In the genomic region with DNA sequence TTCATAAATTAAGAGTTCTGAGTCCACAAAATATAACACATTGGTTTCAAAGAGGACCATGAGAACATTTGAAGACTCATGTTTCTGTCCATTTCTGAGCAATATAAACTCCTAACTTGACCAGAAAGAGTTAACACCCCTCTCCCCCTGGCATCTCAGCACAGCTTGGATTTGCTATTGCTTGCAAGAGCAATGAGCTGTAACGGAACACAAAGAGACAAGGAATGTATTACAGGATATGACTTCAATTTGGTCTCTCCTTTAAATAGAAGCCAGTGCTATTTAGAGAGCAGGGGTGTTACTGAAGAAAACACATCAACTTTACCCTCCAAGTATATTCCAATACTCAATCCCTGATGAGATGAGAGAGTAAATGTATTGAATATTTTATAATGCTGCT, we compare ENCODE assay signal across 16 mouse cellular contexts.
A peak's percentile ranks its signal among the peaks of the same experiment; 100 is the strongest.
DNase-seq lines count a peak whose midpoint lies in the region; ATAC-seq and TF ChIP-seq lines count a peak whose summit lies in the region.
"Had no signal": no experiment of that assay in that cellular context is flagged by ENCODE, and none has a peak within 500 bp of the region (broad histone marks: within the 10 kb centered on the region; RNA-seq: fewer than 3 reads in every experiment).

No protein-coding gene starts in this region.

- no peak overlapping the region for H3K9ac ChIP-seq in forebrain, postnatal 0 days
- H3K9ac ChIP-seq in forebrain, embryonic 12.5 days: no peak overlapping the region
- H3K9ac ChIP-seq in hindbrain, embryonic 13.5 days: no peak overlapping the region
- H3K9ac ChIP-seq in hindbrain, embryonic 11.5 days (ENCODE audit: low read depth, low read length): no peak overlapping the region
- no peak overlapping the region for H3K9ac ChIP-seq in midbrain, embryonic 13.5 days (replicated peaks)
- H3K9ac ChIP-seq: forebrain, embryonic 15.5 days; hindbrain, embryonic 15.5 days; limb, embryonic 12.5 days; liver, embryonic 15.5 days had no signal

- no peaks in the 10 kb centered on the region for H3K36me3 ChIP-seq in forebrain, postnatal 0 days (ENCODE audit: insufficient read depth)
- H3K36me3 ChIP-seq in forebrain, embryonic 12.5 days (replicated peaks): no peaks in the 10 kb centered on the region
- no peaks in the 10 kb centered on the region for H3K36me3 ChIP-seq in hindbrain, embryonic 13.5 days
- H3K36me3 ChIP-seq in hindbrain, embryonic 11.5 days (ENCODE audit: control insufficient read depth, insufficient read depth, low read length): no peaks in the 10 kb centered on the region
- no peaks in the 10 kb centered on the region for H3K36me3 ChIP-seq in midbrain, embryonic 13.5 days
- H3K36me3 ChIP-seq in midbrain, embryonic 10.5 days: no peaks in the 10 kb centered on the region
- H3K36me3 ChIP-seq: forebrain, embryonic 15.5 days; hindbrain, embryonic 15.5 days; limb, embryonic 12.5 days; liver, embryonic 15.5 days had no signal

- H3K27me3 ChIP-seq in forebrain, postnatal 0 days (ENCODE audit: insufficient read depth, low read length): no peaks in the 10 kb centered on the region
- H3K27me3 ChIP-seq in forebrain, embryonic 12.5 days: no peaks in the 10 kb centered on the region
- no peaks in the 10 kb centered on the region for H3K27me3 ChIP-seq in hindbrain, embryonic 13.5 days
- no peaks in the 10 kb centered on the region for H3K27me3 ChIP-seq in hindbrain, embryonic 11.5 days (ENCODE audit: control insufficient read depth, insufficient read depth, low read length)
- no peaks in the 10 kb centered on the region for H3K27me3 ChIP-seq in midbrain, embryonic 13.5 days
- no peaks in the 10 kb centered on the region for H3K27me3 ChIP-seq in midbrain, embryonic 10.5 days (ENCODE audit: low read depth, poor library complexity, severe bottlenecking)
- H3K27me3 ChIP-seq: forebrain, embryonic 15.5 days; hindbrain, embryonic 15.5 days; limb, embryonic 12.5 days; liver, embryonic 15.5 days had no signal

- H3K9me3 ChIP-seq in forebrain, postnatal 0 days (ENCODE audit: low read length): no peaks in the 10 kb centered on the region
- no peaks in the 10 kb centered on the region for H3K9me3 ChIP-seq in forebrain, embryonic 12.5 days
- H3K9me3 ChIP-seq in hindbrain, embryonic 13.5 days: no peaks in the 10 kb centered on the region
- no peaks in the 10 kb centered on the region for H3K9me3 ChIP-seq in hindbrain, embryonic 11.5 days (ENCODE audit: control insufficient read depth, low read length)
- no peaks in the 10 kb centered on the region for H3K9me3 ChIP-seq in midbrain, embryonic 13.5 days
- H3K9me3 ChIP-seq in midbrain, embryonic 10.5 days (replicated peaks): no peaks in the 10 kb centered on the region
- H3K9me3 ChIP-seq: forebrain, embryonic 15.5 days; hindbrain, embryonic 15.5 days; limb, embryonic 12.5 days; liver, embryonic 15.5 days had no signal

- H3K27ac ChIP-seq in forebrain, postnatal 0 days (ENCODE audit: low read depth, low read length): no peak overlapping the region
- H3K27ac ChIP-seq in forebrain, embryonic 12.5 days: no peak overlapping the region
- H3K27ac ChIP-seq in hindbrain, embryonic 13.5 days: peak overlapping the region; percentile 30; the same call in 1 of the 2 replicates
- no peak overlapping the region for H3K27ac ChIP-seq in hindbrain, embryonic 11.5 days (ENCODE audit: low read depth, low read length)
- H3K27ac ChIP-seq in midbrain, embryonic 13.5 days: no peak overlapping the region
- no peak overlapping the region for H3K27ac ChIP-seq in midbrain, embryonic 10.5 days (replicated peaks)
- H3K27ac ChIP-seq: forebrain, embryonic 15.5 days; hindbrain, embryonic 15.5 days; left cerebral cortex, adult 2 months; limb, embryonic 12.5 days; liver, embryonic 15.5 days; macrophage had no signal

- TF ChIP-seq CTCF in forebrain, postnatal 0 days (IDR thresholded peaks at IDR 0.05; ENCODE audit: low read depth): no peak

- ATAC-seq in forebrain, postnatal 0 days: peak; percentile 27; the same call in 1 of the 2 replicates
- ATAC-seq in forebrain, embryonic 12.5 days (ENCODE audit: low FRiP score): no peak
- ATAC-seq in hindbrain, embryonic 13.5 days (ENCODE audit: low FRiP score): no peak
- ATAC-seq in hindbrain, embryonic 11.5 days (ENCODE audit: low FRiP score): no peak
- peak; percentile 34; the same call in 1 of the 2 replicates for ATAC-seq in midbrain, embryonic 13.5 days
- ATAC-seq: forebrain, embryonic 15.5 days had no signal

- H3K4me2 ChIP-seq in forebrain, postnatal 0 days (ENCODE audit: low read depth): no peak overlapping the region
- no peak overlapping the region for H3K4me2 ChIP-seq in forebrain, embryonic 12.5 days
- no peak overlapping the region for H3K4me2 ChIP-seq in hindbrain, embryonic 13.5 days
- H3K4me2 ChIP-seq in hindbrain, embryonic 11.5 days (replicated peaks; ENCODE audit: low read depth, low read length): no peak overlapping the region
- no peak overlapping the region for H3K4me2 ChIP-seq in midbrain, embryonic 13.5 days (replicated peaks)
- H3K4me2 ChIP-seq: forebrain, embryonic 15.5 days; hindbrain, embryonic 15.5 days; limb, embryonic 12.5 days; liver, embryonic 15.5 days had no signal

- DNase-seq in forebrain, postnatal 0 days: peak; percentile 21
- DNase-seq in hindbrain, embryonic 11.5 days (ENCODE audit: low spot score): no peak
- DNase-seq in midbrain, embryonic 10.5 days (ENCODE audit: low spot score): no peak
- DNase-seq in retina, postnatal 1 day: peak; percentile 57
- DNase-seq: adrenal gland, postnatal 14 days; B cell, adult 2 months; cerebellum, postnatal 36 days had no signal

- WGBS in forebrain, postnatal 0 days: 20% methylated on average over 1 of the region's 1 CpGs
- 11% methylated on average over 1 of the region's 1 CpGs for WGBS in forebrain, embryonic 12.5 days
- 3% methylated on average over 1 of the region's 1 CpGs for WGBS in hindbrain, embryonic 13.5 days
- WGBS in hindbrain, embryonic 11.5 days: 12% methylated on average over 1 of the region's 1 CpGs
- 9% methylated on average over 1 of the region's 1 CpGs for WGBS in midbrain, embryonic 13.5 days
- WGBS in midbrain, embryonic 10.5 days: 9% methylated on average over 1 of the region's 1 CpGs

- no peak overlapping the region for H3K4me3 ChIP-seq in forebrain, postnatal 0 days (ENCODE audit: low read depth, low read length)
- H3K4me3 ChIP-seq in forebrain, embryonic 12.5 days (replicated peaks): no peak overlapping the region
- no peak overlapping the region for H3K4me3 ChIP-seq in hindbrain, embryonic 13.5 days
- no peak overlapping the region for H3K4me3 ChIP-seq in hindbrain, embryonic 11.5 days (ENCODE audit: low read depth, low read length)
- H3K4me3 ChIP-seq in midbrain, embryonic 13.5 days (replicated peaks): no peak overlapping the region
- no peak overlapping the region for H3K4me3 ChIP-seq in midbrain, embryonic 10.5 days
- H3K4me3 ChIP-seq: forebrain, embryonic 15.5 days; hindbrain, embryonic 15.5 days; left cerebral cortex, adult 2 months; limb, embryonic 12.5 days; liver, embryonic 15.5 days had no signal

- H3K4me1 ChIP-seq in forebrain, postnatal 0 days (ENCODE audit: insufficient read depth): no peaks in the 10 kb centered on the region
- H3K4me1 ChIP-seq in forebrain, embryonic 12.5 days: no peaks in the 10 kb centered on the region
- H3K4me1 ChIP-seq in hindbrain, embryonic 13.5 days (replicated peaks): peaks cover 12% of the 10 kb centered on the region; the same call in 1 of the 2 replicates
- no peaks in the 10 kb centered on the region for H3K4me1 ChIP-seq in hindbrain, embryonic 11.5 days (replicated peaks; ENCODE audit: control insufficient read depth, insufficient read depth, low read length)
- peaks cover 12% of the 10 kb centered on the region for H3K4me1 ChIP-seq in midbrain, embryonic 13.5 days (replicated peaks)
- 0 out of 2 replicates have a peak, but pooled peaks cover 5% of the 10 kb centered on the region for H3K4me1 ChIP-seq in midbrain, embryonic 10.5 days
- H3K4me1 ChIP-seq: forebrain, embryonic 15.5 days; liver, embryonic 15.5 days had no signal

Comparison
In these comparisons a context has a peak if more than half of its experiments do, and no peak if none do; other contexts are left out.
1. ATAC-seq: peak in forebrain, postnatal 0 days (single experiment) and midbrain, embryonic 13.5 days (single experiment); none in forebrain, embryonic 12.5 days (single experiment), hindbrain, embryonic 13.5 days (single experiment) and hindbrain, embryonic 11.5 days (single experiment).
2. DNase-seq: peak in forebrain, postnatal 0 days (single experiment) and retina, postnatal 1 day (single experiment); none in hindbrain, embryonic 11.5 days (single experiment) and midbrain, embryonic 10.5 days (single experiment).